Mouse (Mus musculus) kidney, embryonic 14.5 days (tissue): ENCODE data around the gene Pappa. TPM values are rescaled to one million over a fixed set of nuclear protein-coding genes. Genes with fewer than 3 reads are reported as not detected.

Experiments used
- ATAC-seq: fragments of 200-750 bp; cut with Nextera tagmentation; 2 replicates; pipeline ENCODE4 v1.8.0; 2017; ENCODE audit warnings: moderate number of reproducible peaks, mild to moderate bottlenecking, moderate TSS enrichment, moderate library complexity; ENCODE audit not compliant: low FRiP score, low TSS enrichment
- H3K27ac ChIP-seq: fragments of 300-500 bp; sonication (generic); 2 replicates; pipeline ENCODE4 v1.5.1; 2014; ENCODE audit warnings: low read depth, mild to moderate bottlenecking, low read length, moderate library complexity, mixed read lengths
- H3K27me3 ChIP-seq: fragments of 300-500 bp; sonication (generic); 2 replicates; pipeline ENCODE4 v1.6.1; 2014; ENCODE audit warnings: mild to moderate bottlenecking, low read length; ENCODE audit not compliant: control insufficient read depth, insufficient read depth
- H3K36me3 ChIP-seq: fragments of 300-500 bp; sonication (generic); 2 replicates; pipeline ENCODE4 v1.6.1; 2014; ENCODE audit warnings: low read length, mixed read lengths; ENCODE audit not compliant: control insufficient read depth, insufficient read depth
- H3K4me1 ChIP-seq: fragments of 300-500 bp; sonication (generic); 2 replicates; pipeline ENCODE4 v1.6.1; 2014; ENCODE audit warnings: low read length, mixed read lengths; ENCODE audit not compliant: control insufficient read depth, insufficient read depth
- H3K4me2 ChIP-seq: fragments of 300-500 bp; sonication (generic); replicated peaks from 2 replicates; pipeline ENCODE4 v1.6.1; 2014; ENCODE audit warnings: low read depth, mild to moderate bottlenecking, low read length
- H3K4me3 ChIP-seq: fragments of 300-500 bp; sonication (generic); 2 replicates; pipeline ENCODE4 v1.5.1; 2014; ENCODE audit warnings: mild to moderate bottlenecking, low read length
- H3K9ac ChIP-seq: fragments of 300-500 bp; sonication (generic); 2 replicates; pipeline ENCODE4 v1.6.1; 2014; ENCODE audit warnings: low read depth, mild to moderate bottlenecking, low read length, moderate library complexity
- H3K9me3 ChIP-seq: fragments of 300-500 bp; sonication (generic); 2 replicates; pipeline ENCODE4 v1.6.1; 2016; ENCODE audit warnings: low read length; ENCODE audit not compliant: control insufficient read depth
- WGBS: fragments of 180-500 bp; shearing (Covaris S2); extraction: QIAGEN DNeasy Blood & Tissue Kit; methylation state at CpG from one replicate; pipeline ENCODE4 v1.1.7; 2014; 5-methylcytosine and 5-hydroxymethylcytosine counted together
- polyA plus RNA-seq: library from polyadenylated mRNA; unstranded; fragments of >200 nt; fragmentation: Nextera tagmentation; extraction: Ambion mirVana; gene quantifications from 2 replicates; pipeline ENCODE4 v1.2.1, GENCODE M21; 2014

Pappa gene
- polyA plus RNA-seq, 1 experiment from 2014 or later = 3.7 TPM

GRCm38 (mm10) chr4:65317877-65318525 is 194.0 kb downstream of the Pappa start:
- 74% methylated on average over 10 of the region's 10 CpGs for WGBS
- no peaks in the 10 kb centered on the region for H3K4me1 ChIP-seq
- no peak overlapping the region for H3K9ac ChIP-seq
- H3K4me3 ChIP-seq = no peak overlapping the region
- no peak for ATAC-seq
- H3K27me3 ChIP-seq = no peaks in the 10 kb centered on the region
- H3K27ac ChIP-seq = no peak overlapping the region
- H3K4me2 ChIP-seq = no peak overlapping the region
- H3K9me3 ChIP-seq = no peaks in the 10 kb centered on the region
- H3K36me3 ChIP-seq = no peaks in the 10 kb centered on the region; the same call in 1 of the 2 replicates

- Histone ChIP-seq H3K9me3 (no peaks in the 10 kb centered on the region), H3K4me1 (no peaks in the 10 kb centered on the region), H3K4me3 (no peak overlapping the region), H3K36me3 (no peaks in the 10 kb centered on the region; the same call in 1 of the 2 replicates), H3K27me3 (no peaks in the 10 kb centered on the region), H3K4me2 (no peak overlapping the region), H3K9ac (no peak overlapping the region), H3K27ac (no peak overlapping the region)
- 89% methylated on average over 4 of the region's 4 CpGs for WGBS
- no peak for ATAC-seq
Observed at GRCm38 (mm10) chr4:65321340-65321739, 197.4 kb downstream of the Pappa start.

- Histone ChIP-seq H3K27me3 (no peaks in the 10 kb centered on the region), H3K9me3 (no peaks in the 10 kb centered on the region), H3K4me1 (no peaks in the 10 kb centered on the region), H3K36me3 (no peaks in the 10 kb centered on the region; the same call in 1 of the 2 replicates), H3K4me2 (no peak overlapping the region), H3K27ac (no peak overlapping the region), H3K4me3 (no peak overlapping the region), H3K9ac (no peak overlapping the region)
- 80% methylated on average over 1 of the region's 1 CpGs for WGBS
- ATAC-seq = no peak
Observed at GRCm38 (mm10) chr4:65321959-65322358, 198.0 kb downstream of the Pappa start.

DNA sequence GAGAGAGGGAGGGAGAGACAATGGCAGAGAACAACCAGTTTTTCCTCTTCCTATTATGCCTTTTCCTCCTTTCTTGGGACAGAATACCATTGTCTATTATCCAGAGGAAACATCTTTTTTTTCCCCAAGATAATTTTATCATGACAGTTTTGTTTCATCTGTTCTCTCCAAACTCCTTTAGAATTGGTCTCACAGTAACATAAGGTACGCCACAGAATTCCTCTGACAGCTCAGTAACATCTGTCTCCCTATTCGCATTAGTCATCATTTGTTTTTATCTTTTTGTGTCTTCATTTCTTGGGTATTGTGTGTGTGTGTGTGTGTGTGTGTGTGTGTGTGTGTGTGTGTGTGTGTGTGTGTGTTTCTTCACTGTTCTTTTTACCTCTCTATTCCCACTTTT is 201.8 kb downstream of the Pappa start:
- H3K27ac ChIP-seq = no peak overlapping the region

DNA sequence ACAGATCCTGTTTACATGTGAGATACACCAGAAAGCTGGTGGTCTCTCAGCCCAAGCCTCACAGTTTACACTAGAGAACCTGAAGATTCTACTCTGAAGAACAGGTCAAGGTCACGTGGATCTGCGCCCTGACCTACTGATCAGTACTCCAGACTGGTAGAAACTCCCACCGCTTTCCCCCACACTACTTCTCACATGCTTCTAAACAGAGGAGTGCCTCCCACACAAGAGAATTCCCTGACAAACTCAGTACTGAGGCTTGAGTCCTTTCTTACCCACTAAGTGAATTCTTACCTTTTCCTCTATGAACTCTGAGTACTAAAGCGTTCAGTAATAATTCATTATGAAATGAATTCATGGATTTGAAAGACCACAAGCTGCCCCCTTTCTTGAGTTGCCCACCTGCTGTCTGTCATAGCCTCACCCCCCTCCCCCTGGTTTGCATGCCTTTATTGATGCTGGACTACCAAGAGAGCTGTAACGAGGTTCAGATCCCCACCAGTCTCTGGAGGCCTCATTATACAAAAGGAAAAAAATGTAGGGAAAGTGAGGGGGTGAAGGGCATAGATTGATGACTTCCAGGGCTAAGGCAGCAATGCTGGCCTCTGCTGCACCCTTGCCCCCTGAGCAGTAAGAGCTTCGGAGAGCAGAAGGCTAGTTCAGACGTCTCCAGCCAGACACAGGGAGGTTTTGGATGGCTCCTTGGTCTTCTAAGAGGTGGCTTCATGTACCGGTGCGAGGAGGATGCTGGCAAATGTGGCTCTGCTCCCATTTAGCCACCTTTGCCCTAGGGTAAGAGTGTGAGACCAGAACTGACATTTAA is 204.7 kb downstream of the Pappa start:
- ATAC-seq = no peak
- no peaks in the 10 kb centered on the region for H3K4me1 ChIP-seq

More for the DNA sequence above, 201.8 kb downstream of the Pappa start:
- Histone ChIP-seq H3K27me3 (no peaks in the 10 kb centered on the region), H3K9ac (no peak overlapping the region), H3K4me2 (no peak overlapping the region), H3K9me3 (no peaks in the 10 kb centered on the region), H3K4me3 (no peak overlapping the region), H3K36me3 (no peaks in the 10 kb centered on the region; the same call in 1 of the 2 replicates), H3K4me1 (no peaks in the 10 kb centered on the region)
- no peak for ATAC-seq
- WGBS = 92% methylated on average over 2 of the region's 2 CpGs

GRCm38 (mm10) chr4:65333718-65334117 is 209.7 kb downstream of the Pappa start:
- Histone ChIP-seq H3K9ac (no peak overlapping the region), H3K36me3 (no peaks in the 10 kb centered on the region), H3K27ac (no peak overlapping the region), H3K4me1 (no peaks in the 10 kb centered on the region), H3K4me3 (no peak overlapping the region), H3K9me3 (no peaks in the 10 kb centered on the region), H3K4me2 (no peak overlapping the region), H3K27me3 (no peaks in the 10 kb centered on the region)
- ATAC-seq = no peak
- WGBS = 26% methylated on average over 1 of the region's 1 CpGs

More for the DNA sequence above, 204.7 kb downstream of the Pappa start:
- Histone ChIP-seq H3K9ac (no peak overlapping the region), H3K4me2 (no peak overlapping the region), H3K36me3 (no peaks in the 10 kb centered on the region; the same call in 1 of the 2 replicates), H3K27me3 (no peaks in the 10 kb centered on the region), H3K27ac (no peak overlapping the region), H3K9me3 (no peaks in the 10 kb centered on the region), H3K4me3 (no peak overlapping the region)
- 62% methylated on average over 9 of the region's 9 CpGs for WGBS

GRCm38 (mm10) chr4:65341766-65342165 is 217.8 kb downstream of the Pappa start:
- Histone ChIP-seq H3K4me1 (no peaks in the 10 kb centered on the region), H3K27ac (no peak overlapping the region), H3K4me3 (no peak overlapping the region), H3K4me2 (no peak overlapping the region), H3K9me3 (no peaks in the 10 kb centered on the region), H3K27me3 (no peaks in the 10 kb centered on the region), H3K9ac (no peak overlapping the region), H3K36me3 (no peaks in the 10 kb centered on the region)
- no peak for ATAC-seq
- 92% methylated on average over 3 of the region's 3 CpGs for whole genome bisulfite sequencing

DNA sequence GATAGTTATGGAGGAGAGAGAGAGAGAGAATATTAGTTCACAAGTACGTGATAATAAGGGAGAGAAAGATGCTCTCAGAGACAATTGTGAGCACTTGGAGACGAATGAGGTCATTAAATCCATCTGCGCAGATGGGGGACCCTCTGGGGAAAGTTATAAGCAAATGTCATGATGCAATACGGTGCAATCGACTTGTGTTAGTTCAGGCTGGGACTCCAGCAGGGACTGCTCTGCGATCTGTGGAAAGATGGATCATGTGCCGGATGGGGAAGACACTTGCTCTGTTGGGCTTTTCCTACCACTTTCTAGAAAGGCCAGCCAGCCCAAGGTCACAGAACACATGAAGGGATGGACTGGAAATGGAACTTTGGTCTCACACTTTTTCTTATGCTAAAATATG is 226.5 kb downstream of the Pappa start:
- Histone ChIP-seq H3K27ac (no peak overlapping the region), H3K27me3 (no peaks in the 10 kb centered on the region), H3K9me3 (no peaks in the 10 kb centered on the region), H3K9ac (no peak overlapping the region), H3K4me3 (no peak overlapping the region), H3K4me1 (no peaks in the 10 kb centered on the region), H3K4me2 (no peak overlapping the region), H3K36me3 (no peaks in the 10 kb centered on the region)
- ATAC-seq = no peak
- 87% methylated on average over 7 of the region's 7 CpGs for WGBS

DNA sequence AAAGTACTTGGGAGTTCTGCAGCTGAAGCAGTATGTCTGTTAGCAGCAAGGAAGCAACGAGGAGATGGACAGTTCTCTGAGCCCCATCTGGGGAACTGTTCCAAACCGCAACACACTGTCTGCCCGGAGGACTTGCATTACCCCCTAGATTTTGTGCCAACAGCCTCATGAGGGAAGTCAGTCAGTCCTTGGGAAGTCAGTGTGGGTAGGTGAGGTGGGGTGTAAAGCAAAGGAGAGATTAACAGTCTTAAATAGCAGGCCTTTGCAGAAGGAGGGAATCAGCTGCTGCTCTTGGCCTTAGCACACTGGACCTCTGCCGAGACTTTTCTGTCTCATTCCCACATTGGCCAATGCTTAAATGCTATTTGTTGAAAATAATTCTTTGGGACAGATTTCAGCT is 230.6 kb downstream of the Pappa start:
- 73% methylated on average over 4 of the region's 4 CpGs for WGBS
- Histone ChIP-seq H3K36me3 (no peaks in the 10 kb centered on the region), H3K27me3 (no peaks in the 10 kb centered on the region), H3K27ac (no peak overlapping the region), H3K9ac (no peak overlapping the region), H3K4me1 (no peaks in the 10 kb centered on the region), H3K4me2 (no peak overlapping the region), H3K9me3 (no peaks in the 10 kb centered on the region), H3K4me3 (no peak overlapping the region)
- no peak for ATAC-seq
